Mouse (Mus musculus) fibroblast of lung, adult 2 months (primary cell): ENCODE measurements around the gene Rps25.
"Not testable (repeated sequence)": the region's sequence is repeated elsewhere in the genome, so short reads cannot be mapped to it uniquely, and the experiment has no call there.

Experiments
- DNase-seq: peaks from one replicate; pipeline ENCODE4 v3.0.0-alpha.2; 2011; ENCODE audit warnings: low read depth

Gene Rps25

DNA sequence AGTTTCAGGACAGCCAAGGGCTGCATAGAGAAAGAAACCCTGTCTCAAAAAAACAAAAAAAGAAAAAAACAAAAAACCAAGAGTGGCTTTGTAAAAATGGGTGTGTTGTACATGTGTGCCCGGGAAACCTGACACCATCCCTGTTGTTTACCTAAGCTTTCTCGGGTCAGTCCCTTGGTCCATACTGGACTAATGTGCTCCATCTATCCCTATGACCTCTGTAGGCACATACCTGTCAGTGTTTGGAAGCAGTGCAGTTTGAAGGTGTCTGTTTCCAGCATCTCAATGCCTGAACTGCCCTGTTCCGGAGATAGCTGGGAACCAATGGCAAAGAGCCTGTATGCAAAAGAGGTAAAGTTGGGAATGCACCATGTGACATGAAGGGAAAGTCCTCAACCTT is 1.9 kb upstream of the Rps25 start:
- DNase-seq = no peak

GRCm38 (mm10) chr9:44407752-44408097 is 786 bp downstream of the Rps25 start:
- DNase-seq = no peak

GRCm38 (mm10) chr9:44408693-44409092 is 1.8 kb downstream of the Rps25 start:
- not testable (repeated sequence) for DNase-seq

- DNase-seq = no peak
Measured at GRCm38 (mm10) chr9:44410647-44411336, 3.9 kb downstream of the Rps25 start.

- no peak for DNase-seq
Measured at GRCm38 (mm10) chr9:44411601-44412130, 4.7 kb downstream of the Rps25 start.

DNA sequence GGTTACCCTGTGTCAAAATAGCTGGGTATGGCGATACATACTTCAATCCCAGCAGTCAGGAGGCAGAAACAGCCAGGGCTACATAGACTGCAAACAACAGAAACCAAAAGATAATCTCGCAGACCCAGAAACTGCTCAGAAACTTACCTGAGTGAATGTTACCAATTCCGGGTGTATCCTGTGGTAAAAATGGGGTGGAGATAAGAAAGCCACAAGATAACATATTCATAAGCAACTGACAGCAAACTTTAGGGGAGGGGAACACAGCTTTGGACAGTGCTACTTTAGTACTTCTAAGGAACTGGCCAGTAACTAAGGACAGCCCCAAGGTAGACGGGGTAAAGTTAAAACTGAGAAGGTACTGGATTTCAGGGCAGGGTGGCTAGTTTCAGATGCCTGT is 5.4 kb downstream of the Rps25 start:
- no peak for DNase-seq

DNA sequence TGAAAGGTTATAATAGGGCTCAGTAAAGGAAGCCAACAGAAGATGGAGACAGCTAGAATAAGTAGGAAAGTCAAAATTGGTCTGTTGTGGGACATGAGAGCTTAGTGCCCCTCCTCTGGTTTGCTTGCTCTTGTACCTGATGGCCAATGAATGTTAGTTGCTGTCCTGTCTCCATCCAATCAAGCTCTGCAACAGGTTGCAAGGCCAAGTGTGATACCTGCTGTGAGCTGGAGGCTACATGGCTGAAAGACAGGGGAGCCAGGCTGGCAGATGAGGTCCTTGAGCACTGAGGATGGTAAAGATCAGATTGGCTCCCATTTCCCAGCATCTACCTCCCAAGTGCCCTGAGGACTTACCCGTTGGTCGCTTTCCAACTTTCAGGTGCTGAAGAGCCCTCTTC is 5.8 kb downstream of the Rps25 start:
- no peak for DNase-seq

DNA sequence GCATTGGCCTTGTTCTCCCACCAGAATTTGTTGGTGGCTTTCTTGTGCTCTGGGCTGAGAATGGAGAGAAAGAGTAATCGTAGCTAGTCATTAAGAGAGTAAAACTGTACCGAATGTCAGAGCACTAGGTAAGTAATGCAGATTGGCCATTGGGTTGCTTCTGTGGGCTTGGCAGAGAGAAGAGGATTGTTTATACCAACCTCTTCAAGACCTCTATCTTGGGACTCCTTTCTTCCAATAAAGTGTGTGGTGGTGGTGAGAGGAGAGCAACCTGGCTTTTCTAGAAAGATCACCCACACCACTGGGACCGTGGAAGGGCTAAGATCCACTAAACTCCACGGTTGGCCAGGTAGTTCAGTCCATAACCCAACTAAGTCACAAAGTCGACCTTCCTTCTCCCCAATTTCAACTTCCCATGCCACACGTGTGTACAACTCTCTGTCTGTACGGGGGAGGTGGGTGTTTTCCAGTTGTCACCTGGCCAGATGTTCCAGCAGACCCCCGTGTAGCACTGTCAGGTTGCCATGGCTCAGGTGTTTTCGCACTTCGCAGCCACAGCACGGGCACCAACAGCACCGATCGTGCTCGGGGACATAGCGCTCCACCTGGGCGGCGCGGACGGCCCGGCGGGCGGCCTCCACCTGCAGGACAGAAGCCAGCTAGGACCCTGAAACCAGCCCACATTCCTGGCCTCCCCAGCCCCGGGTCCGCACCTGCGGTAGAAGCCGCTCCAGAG is 10.4 kb downstream of the Rps25 start:
- DNase-seq = no peak

- DNase-seq = peak; percentile 75
Measured at GRCm38 (mm10) chr9:44417892-44418363, 11.0 kb downstream of the Rps25 start.

- no peak for DNase-seq
Measured at GRCm38 (mm10) chr9:44418519-44419385, 11.8 kb downstream of the Rps25 start, which contains the start of gene Ccdc84. Ccdc84 (minus strand) TSS chr9:44418569.

DNA sequence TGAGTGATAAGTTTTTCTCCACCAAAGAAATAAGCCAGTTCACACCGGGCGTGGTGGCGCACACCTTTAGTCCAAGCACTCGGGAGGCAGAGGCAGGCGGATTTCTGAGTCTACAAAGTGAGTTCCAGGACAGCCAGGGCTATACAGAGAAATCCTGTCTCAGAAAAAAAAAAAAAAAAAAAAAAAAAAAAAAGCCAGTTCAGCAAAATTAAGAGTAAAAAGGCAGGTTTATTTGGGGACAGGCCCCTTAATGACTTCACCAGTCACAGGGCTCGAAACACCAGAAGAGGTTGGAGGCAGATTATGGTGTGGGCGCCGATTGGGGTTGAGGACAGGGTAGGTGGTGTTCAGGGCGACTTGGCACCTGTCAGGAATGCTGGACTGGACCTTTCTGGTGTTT is 12.8 kb downstream of the Rps25 start:
- not testable (repeated sequence) for DNase-seq

GRCm38 (mm10) chr9:44420280-44420898 is 13.4 kb downstream of the Rps25 start:
- no peak for DNase-seq

DNA sequence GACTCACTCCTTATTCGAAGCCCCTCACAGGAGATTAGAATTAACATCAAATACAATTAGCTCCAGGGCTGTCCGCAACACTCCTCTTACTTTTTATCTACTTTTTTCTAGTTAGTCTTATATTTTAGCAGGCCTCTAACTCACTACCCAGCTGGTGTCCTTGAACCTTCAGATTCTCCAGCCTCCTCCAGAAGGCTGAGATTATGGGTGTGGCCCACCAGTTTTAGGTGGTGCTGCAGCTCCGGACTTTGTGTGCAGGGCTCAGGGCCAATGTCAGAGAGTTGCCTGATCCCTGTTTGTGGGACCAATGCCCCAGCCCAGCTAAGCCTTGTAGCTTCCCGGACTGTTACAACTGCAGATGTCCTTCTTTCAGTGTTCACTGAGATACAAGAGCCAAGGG is 16.6 kb downstream of the Rps25 start:
- no peak for DNase-seq

DNA sequence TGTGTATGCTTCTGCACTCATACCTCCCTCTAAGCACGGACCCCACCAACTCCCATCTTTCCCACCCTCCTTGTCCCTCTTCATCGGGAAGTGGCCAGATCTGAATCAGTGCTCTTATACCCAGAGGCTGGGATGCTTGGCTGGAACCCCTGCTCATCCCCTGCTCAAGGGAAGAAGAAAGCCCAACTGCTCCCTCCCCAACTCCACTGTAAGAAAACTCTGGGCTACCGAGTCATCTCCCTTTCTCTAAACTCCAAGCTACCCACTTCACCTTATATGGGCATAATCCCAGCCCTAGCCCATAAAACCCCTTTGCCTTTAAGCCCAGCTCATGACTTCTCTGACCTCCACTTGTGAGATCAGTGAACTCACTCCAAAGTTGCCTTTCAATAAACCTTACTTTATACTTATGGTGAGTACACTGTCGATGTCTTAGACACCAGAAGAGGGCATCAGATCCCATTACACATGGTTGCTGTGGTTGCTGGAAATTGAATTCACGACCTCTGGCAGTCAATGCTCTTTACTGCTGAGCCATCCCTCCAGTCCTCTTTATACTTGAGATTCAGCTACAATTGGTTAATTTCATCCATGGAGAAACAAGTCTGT is 25.7 kb downstream of the Rps25 start:
- no peak for DNase-seq

- no peak for DNase-seq
Measured at GRCm38 (mm10) chr9:44435747-44436146, 28.8 kb downstream of the Rps25 start.

- DNase-seq = no peak
Measured at GRCm38 (mm10) chr9:44440961-44441360, 34.0 kb downstream of the Rps25 start, which contains the start of gene Foxr1. Foxr1 (minus strand) TSS chr9:44441136.

GRCm38 (mm10) chr9:44444402-44445025 is 37.6 kb downstream of the Rps25 start:
- not testable (repeated sequence) for DNase-seq

GRCm38 (mm10) chr9:44450387-44450786 is 43.4 kb downstream of the Rps25 start:
- no peak for DNase-seq

GRCm38 (mm10) chr9:44454132-44454890 is 47.4 kb downstream of the Rps25 start:
- peak; percentile 31 for DNase-seq

GRCm38 (mm10) chr9:44454891-44455220 is 47.9 kb downstream of the Rps25 start, which contains the start of gene Upk2:
Upk2 (minus strand) TSS chr9:44454976.
- no peak for DNase-seq
